Mouse (Mus musculus) lung, postnatal 10 days (tissue): ENCODE data around the gene Rpl31.

Source experiments
- DNase-seq: peaks from one replicate; pipeline ENCODE4 v3.0.0; 2021

Rpl31 gene

DNA sequence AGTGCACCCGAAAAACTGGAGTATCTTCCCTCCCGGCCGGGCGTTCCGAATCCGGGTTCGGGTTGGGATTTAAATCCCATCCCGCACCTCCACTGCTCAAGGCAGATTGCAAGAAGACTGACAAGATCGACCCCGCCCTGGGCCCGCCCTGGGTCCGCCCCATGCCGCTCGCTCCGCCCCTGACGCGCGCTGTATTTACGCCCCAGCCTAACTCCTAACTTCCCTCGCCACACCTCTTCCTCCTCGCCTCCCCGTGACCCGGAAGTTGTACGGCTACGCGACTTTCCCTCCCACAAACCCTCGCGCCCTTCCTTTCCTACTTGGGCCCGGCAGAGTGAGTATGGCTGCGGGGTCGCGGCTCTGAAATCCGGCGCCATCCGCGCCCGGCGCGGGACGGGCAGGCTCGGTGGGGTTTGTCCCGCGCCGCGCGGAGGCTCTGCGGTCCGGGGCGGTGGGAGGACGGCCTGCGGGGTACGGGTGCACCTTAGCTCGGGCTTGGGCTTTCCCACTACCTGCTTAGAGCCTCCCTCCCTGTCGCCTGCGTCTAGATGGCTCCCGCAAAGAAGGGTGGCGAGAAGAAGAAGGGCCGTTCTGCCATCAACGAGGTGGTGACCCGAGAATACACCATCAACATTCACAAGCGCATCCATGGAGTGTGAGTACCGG, at the start of gene Rpl31:
Gene Rpl31 (plus strand): TSS at position 242 of the 666 bp plus-strand sequence.
- DNase-seq = peak; percentile 99

DNA sequence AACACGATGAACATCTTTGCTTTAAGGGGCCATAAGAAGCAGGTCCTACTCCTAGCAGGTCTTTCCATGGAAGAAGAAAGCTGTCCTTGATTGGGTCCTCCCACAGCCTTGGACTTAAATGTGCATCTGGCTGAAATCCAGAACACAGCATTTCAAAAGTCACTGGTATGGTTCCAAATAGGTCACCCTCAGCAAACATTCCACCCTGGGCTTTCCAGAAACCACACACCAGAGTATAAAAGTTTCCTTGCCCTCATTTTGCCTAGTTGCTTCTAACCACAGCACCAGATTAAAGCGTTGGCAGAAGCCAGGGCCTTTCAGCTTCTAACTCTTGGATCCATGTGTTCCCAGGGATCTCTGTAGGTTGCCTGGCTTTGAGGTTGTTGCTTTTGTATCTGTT, 49.7 kb upstream of the Rpl31 start:
- DNase-seq = peak; percentile 70

DNA sequence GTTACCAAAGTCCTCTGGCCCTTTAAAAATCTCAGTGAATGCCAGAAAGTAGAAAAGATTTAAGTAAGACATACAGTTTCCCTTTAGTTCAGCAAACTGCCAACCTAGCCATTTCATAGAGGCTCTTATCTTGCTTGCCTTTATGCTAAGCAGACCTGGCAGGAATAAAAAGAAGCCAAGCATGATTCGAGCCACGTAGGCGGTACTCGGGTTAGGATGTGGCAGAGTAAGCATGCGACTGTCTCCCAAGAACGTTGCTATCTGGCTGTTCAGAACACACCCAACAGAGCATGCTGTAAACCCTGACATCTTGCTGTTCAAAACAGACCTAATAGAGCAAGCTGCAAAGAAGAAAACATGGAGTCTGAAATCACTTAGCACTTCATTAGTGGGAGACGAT, 48.8 kb upstream of the Rpl31 start:
- no peak for DNase-seq

DNA sequence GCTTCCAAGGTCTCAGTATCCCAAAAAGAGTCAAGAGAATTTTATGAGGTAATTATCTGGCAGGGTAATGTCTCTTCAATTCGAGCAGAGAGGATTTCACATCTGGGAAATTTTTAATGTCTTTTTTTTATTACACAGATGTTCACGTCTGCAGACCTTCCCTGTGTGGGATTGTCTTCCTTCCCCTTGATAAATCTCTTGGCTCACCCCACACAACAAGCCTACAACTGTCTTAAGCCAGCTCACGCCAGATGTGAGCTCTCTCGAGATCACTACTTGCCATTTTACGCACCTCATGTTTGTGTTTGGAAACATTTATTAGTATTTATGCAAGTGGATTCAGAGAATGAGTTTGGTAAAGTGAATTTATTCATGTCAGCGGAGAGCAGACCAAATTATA, 45.7 kb upstream of the Rpl31 start:
- DNase-seq = no peak

GRCm38 (mm10) chr1:39325228-39325627, 42.4 kb upstream of the Rpl31 start:
- no peak for DNase-seq

- no peak for DNase-seq
These were observed 40.1 kb upstream of the Rpl31 start for GRCm38 (mm10) chr1:39327546-39327945.

DNA sequence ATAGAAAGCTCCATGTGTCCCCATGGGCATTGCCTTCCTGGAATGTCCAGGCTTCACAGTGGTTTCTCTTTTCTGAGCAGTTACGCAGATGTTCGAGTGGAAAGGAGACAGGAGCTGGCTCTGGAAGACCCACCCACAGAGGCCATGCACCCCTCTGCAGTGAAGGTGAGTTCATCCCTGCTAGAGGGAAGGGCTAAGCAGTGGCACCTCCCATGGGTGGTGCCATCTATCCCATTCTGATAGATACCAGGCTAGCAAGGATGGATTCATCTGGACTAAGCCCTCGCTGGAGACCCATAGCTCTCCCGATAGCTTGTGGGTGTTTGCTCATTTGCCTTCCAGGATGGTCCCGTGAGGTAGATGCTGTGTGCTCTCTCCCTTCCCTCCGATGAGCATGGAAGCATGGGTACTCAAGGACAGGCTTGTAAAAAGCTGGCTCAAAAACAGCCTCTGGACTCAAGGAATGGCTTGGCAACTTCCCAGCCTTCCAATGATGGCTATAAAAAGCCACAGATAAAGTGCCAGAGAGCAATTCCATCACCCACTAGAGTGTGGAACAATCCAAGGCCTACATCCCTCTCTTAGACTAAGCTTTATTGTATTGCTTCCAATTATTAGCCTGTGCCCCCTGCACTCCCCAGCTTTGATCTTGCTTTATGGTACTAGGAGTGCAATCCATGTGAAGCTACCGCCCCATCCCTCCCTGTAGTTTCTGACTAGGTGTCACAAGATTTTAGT, 36.6 kb upstream of the Rpl31 start:
- DNase-seq = peak; percentile 43

DNA sequence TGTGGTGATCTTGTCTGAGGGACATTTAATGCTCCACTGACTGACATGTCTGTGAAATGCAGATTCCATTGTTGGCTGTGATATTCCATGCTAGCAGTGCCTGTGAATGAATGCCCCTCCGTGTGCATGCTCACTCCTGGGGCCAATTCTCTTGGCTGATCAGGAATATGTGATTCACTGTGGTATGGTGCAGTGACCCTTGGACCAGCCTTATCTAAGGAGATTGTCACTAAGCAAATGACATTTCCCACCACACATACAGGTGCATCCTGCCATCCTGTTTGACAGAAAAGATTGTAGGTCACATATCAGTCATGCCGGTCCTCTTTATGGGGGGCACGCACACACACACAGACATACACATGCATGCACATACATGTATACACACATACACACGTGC, 35.2 kb upstream of the Rpl31 start:
- DNase-seq = no peak

GRCm38 (mm10) chr1:39335561-39336196, 32.0 kb upstream of the Rpl31 start:
- DNase-seq = no peak

DNA sequence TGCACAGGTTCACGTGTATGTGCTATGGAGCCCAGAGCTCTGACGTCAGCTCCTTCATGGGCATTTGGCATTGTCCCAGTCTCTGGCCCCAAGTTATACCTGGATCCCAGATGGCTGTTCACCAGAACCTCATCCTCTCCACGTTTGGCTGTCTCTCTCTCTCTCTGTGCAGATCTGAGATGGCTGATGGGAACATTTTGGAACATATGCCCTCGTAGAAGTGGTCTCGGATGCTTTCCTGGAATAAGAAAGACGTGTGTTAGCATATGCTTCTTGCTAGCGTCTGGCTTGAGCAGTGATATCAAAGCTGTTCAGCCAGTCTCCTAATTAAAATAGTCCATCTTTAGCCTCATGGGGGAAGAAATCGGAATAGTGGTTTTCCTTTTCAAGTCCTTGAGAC, 30.9 kb upstream of the Rpl31 start:
- peak; percentile 18 for DNase-seq

DNA sequence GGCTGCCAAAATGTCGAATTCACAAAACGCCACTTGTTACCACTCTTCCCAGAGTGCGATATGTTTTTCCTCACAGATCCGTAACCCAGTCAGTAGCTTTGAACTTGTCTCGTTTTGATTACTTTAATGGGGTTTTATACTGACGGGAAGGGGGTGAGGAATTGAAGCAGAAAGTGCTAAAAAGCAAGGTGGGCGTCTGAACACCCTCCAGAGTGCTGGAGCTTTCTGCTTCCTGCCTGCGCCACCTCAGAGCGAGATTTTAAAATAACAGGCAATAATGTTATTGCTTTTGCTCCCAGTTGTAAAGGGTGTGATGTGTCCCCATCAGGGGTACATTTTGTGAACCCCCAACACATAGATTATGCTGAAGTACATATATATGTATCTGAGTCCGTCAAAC, 28.8 kb upstream of the Rpl31 start:
- DNase-seq = no peak

DNA sequence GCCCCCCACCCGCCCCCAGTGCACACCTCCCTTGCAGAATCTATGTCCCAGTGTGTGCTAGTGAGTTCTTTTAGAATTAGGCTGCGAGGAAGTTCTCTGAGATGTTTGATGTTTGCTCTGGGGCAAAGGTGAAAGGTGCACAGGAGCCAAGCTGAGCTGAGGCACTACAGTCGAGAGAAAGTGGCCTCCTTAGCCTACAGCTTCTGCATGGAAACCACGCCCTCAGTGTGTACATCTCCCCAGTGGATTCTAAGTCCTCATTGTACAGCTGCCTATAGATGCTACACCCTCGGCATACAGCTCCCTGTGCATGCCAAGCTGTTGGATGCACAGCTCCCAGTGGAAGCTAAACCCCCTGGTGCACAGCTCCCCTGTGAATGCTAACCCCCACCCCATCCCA, 28.2 kb upstream of the Rpl31 start:
- DNase-seq = no peak

- DNase-seq = no peak
These were observed 27.5 kb upstream of the Rpl31 start for GRCm38 (mm10) chr1:39340156-39340555.

- peak; percentile 69 for DNase-seq
These were observed 27.0 kb upstream of the Rpl31 start for GRCm38 (mm10) chr1:39340647-39341046.

- DNase-seq = peak; percentile 20
These were observed 25.8 kb upstream of the Rpl31 start for GRCm38 (mm10) chr1:39341807-39342206.

GRCm38 (mm10) chr1:39343242-39343641, 24.4 kb upstream of the Rpl31 start:
- no peak for DNase-seq

DNA sequence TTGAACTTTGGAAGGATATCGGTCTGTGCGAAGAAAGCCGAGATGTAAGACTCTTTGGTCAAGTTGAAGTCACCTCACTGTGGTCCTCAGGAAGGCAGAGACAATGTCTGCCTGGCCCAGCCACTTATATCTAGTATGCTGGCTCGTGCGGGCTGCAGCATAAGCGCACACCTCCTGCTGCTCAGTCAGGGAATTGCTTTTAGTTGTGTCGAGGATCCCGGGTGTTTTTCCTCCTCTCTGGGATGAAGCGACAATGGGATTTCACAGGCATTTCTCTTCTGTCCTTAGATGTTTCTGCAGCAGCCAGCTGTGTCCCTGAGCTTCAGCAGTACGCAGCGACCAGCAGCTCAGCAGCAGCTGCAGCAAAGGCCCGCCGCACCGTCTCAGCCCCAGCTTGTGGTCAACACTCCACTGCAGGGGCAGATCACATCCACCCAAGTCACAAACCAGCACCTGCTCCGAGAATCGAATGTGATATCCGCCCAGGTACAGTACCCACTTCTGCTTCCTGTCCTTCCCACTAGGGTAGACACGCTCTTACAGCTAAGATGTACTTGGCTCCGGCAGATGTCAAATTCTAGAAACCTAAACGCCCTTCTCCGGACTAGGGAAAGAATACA, 22.6 kb upstream of the Rpl31 start:
- DNase-seq = peak; percentile 28

- peak; percentile 59 for DNase-seq
These were observed 18.6 kb upstream of the Rpl31 start for GRCm38 (mm10) chr1:39349001-39349400.

DNA sequence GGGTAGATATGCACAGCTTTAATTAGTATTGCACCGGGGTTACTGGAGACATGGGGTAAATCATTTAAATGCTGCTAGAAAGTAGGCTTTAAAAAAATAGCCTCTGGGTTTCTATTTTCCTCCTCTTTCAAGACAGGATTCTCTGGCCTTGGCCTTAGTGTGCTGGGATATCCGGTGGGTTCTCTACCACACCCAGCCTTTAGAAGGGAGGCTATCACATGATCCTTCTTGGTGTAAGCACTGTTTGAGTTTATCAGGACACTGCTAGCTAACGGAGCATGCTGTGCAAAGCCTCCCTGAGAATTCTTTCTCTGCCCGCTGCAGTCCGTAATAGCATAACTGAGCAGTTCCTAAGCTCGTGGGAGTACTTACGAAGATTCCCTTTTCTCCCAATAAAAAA, 18.2 kb upstream of the Rpl31 start:
- no peak for DNase-seq

DNA sequence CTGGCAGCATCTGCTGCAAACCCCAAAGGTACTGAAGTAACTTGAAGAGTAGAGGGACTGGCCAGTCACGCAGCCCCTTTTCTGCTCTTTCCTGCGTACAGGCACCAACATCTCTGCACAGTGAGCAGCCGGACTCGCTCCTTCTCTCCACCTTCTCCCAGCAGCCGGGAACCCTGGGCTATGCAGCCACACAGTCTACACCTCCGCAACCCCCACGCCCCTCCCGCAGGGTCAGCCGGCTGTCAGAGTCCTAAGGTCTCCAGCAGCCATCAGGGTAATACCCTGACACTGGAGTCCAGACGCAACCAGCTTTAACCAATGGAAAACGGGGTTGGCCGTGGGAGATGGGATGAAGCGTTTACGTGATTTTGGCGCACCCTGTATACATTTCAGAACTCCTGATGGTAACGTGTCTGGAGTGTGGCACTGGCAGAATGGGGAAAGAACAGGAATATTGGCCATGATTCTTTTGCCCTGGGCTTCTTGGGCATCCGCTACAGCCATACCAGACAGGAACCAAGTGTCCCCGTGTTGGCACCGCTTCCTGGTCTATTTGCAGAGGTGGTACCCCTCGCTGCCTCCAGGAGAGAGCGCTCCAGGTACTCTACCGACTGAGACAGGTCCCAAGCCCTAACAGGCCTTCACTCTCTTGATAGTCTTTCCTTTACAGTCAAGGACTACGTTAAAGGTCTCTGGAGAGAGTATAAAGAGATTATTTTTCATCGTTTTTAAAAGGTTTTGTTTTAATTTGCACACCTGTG, 5.7 kb upstream of the Rpl31 start:
- no peak for DNase-seq

GRCm38 (mm10) chr1:39362515-39362893, 5.1 kb upstream of the Rpl31 start:
- DNase-seq = no peak

- no peak for DNase-seq
These were observed 2.1 kb upstream of the Rpl31 start for GRCm38 (mm10) chr1:39365562-39365961.

GRCm38 (mm10) chr1:39367045-39367444, 597 bp upstream of the Rpl31 start:
- DNase-seq = peak; percentile 27
